Mouse (Mus musculus) gastrocnemius, postnatal 10 days (tissue): ENCODE measurements around the gene Tmc8. TPM values are rescaled to one million over a fixed set of nuclear protein-coding genes. Genes with fewer than 3 reads are reported as not detected.

Source experiments
- DNase-seq: peaks from one replicate; pipeline ENCODE4 v3.0.0; 2021; ENCODE audit warnings: mixed read lengths
- long read RNA-seq, 2 experiments: library from polyadenylated mRNA; stranded (forward); transcript quantifications; one replicate each; pipeline ENCODE4 v2.0.0; 2021
- total RNA-seq, 2 experiments: library from RNA; stranded (reverse); gene quantifications; 2 replicates each; pipeline ENCODE4 v1.2.3; 2021

The Tmc8 gene
- total RNA-seq = 1 to 10 TPM; 1.2 to 1.7 TPM
- long read RNA-seq, experiment 1, partial matches to known transcripts = 0 of 3 reads
- long read RNA-seq, experiment 1, other reads (novel, unspliced or antisense) = 3 of 3 reads
- long read RNA-seq, experiment 2, partial matches to known transcripts = 1 of 2 reads
- long read RNA-seq, experiment 2, other reads (novel, unspliced or antisense) = 1 of 2 reads

GRCm38 (mm10) chr11:117781993-117782704, at the start of gene Tmc8, which contains the start of gene Tmc6:
TSS of gene Tmc8 (plus strand) at chr11:117782076.
TSS of gene Tmc6 (minus strand) at chr11:117782198.
- no peak for DNase-seq

GRCm38 (mm10) chr11:117736037-117736689, 45.7 kb upstream of the Tmc8 start:
- DNase-seq = no peak

- no peak for DNase-seq
These were observed 43.8 kb upstream of the Tmc8 start for GRCm38 (mm10) chr11:117738123-117738522.

GRCm38 (mm10) chr11:117741128-117741527, 40.7 kb upstream of the Tmc8 start:
- no peak for DNase-seq

GRCm38 (mm10) chr11:117742243-117742642, 39.6 kb upstream of the Tmc8 start:
- no peak for DNase-seq

- no peak for DNase-seq
These were observed 39.2 kb upstream of the Tmc8 start for GRCm38 (mm10) chr11:117742715-117743114.

- DNase-seq = no peak
These were observed 38.3 kb upstream of the Tmc8 start for GRCm38 (mm10) chr11:117743454-117744030.

GRCm38 (mm10) chr11:117748628-117749027, 33.2 kb upstream of the Tmc8 start:
- no peak for DNase-seq

GRCm38 (mm10) chr11:117749414-117749813, 32.5 kb upstream of the Tmc8 start:
- peak; percentile 48 for DNase-seq

- no peak for DNase-seq
These were observed 30.3 kb upstream of the Tmc8 start for GRCm38 (mm10) chr11:117751544-117751943.

- no peak for DNase-seq
These were observed 26.0 kb upstream of the Tmc8 start for GRCm38 (mm10) chr11:117755891-117756290.

GRCm38 (mm10) chr11:117759267-117759666, 22.6 kb upstream of the Tmc8 start:
- DNase-seq = no peak

- no peak for DNase-seq
These were observed 21.3 kb upstream of the Tmc8 start for GRCm38 (mm10) chr11:117760374-117761119.

GRCm38 (mm10) chr11:117761801-117762200, 20.1 kb upstream of the Tmc8 start:
- DNase-seq = no peak

GRCm38 (mm10) chr11:117762246-117762645, 19.6 kb upstream of the Tmc8 start:
- DNase-seq = no peak

- no peak for DNase-seq
These were observed 17.6 kb upstream of the Tmc8 start for GRCm38 (mm10) chr11:117764319-117764718.

GRCm38 (mm10) chr11:117765361-117765760, 16.5 kb upstream of the Tmc8 start:
- DNase-seq = no peak

- DNase-seq = no peak
These were observed 15.6 kb upstream of the Tmc8 start for GRCm38 (mm10) chr11:117766275-117766674.

- DNase-seq = no peak
These were observed 12.9 kb upstream of the Tmc8 start for GRCm38 (mm10) chr11:117768725-117769682.

GRCm38 (mm10) chr11:117769683-117770047, 12.2 kb upstream of the Tmc8 start:
- no peak for DNase-seq

- DNase-seq = no peak
These were observed 11.5 kb upstream of the Tmc8 start for GRCm38 (mm10) chr11:117770407-117770806.
